Mouse (Mus musculus) retina, embryonic 14.5 days (tissue): ENCODE data around the gene Papln.

Experiments
- DNase-seq: peaks from one replicate; pipeline ENCODE4 v3.0.0-alpha.2; 2015; ENCODE audit warnings: low spot score

The Papln gene

GRCm38 (mm10) chr12:83763311-83764043 lies at the start of gene Papln:
TSS of gene Papln (plus strand) at chr12:83763634.
- no peak for DNase-seq

DNA sequence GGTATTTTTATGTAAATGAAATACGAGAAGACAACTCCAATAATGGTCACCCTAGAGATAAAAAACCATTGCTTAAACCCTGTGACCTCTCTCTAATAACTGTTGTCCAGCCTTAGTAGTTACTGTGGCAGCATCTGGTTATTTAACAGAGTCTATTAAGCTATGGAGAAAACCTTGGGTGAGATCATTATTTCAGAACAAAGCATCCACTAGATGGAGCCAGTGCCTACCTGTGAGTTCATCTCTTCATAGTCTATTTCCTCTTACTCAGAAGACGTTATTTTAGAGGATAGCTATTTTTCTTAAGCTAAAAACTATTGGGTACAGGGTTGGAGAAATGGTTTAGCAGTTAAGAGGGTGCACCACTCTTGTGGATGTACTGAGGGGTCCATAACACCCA lies 49.7 kb upstream of the Papln start:
- DNase-seq, result peak; percentile 82

DNA sequence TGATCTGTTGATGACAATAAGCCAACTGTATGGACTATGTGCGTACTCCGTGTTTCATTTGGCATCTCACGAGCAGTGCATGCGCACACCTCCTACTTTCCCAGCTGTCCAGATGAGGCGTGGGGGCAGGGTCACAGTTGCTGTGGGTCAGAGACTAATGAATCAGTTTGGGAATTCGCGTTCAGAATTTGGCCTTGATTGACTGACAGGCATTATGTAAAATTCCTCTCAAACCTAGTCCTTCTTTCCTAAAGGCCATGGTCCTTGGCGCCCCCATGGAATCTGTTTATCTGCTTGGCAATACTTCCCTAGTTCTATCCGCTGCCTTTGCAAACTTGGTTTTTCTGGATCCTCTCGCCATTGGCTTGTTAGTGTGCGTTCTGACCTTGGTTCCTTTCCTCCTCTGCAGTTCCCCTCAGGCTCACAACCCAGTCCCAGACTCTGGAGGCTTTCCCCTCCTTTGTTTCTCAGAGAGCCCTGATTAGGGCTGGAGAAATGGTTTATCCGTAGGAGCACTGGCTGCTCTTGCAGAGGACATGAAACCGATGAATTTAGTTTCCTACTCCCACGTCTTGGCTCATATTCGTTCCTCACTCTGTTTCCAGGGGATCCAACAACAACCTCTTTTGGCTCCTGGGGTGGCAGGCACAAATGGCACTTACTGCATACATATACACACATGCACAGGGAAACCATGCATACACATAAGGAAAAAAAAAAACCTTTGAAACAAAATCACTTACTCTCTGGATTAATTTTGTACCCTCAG lies 46.8 kb upstream of the Papln start:
- DNase-seq, result no peak

DNA sequence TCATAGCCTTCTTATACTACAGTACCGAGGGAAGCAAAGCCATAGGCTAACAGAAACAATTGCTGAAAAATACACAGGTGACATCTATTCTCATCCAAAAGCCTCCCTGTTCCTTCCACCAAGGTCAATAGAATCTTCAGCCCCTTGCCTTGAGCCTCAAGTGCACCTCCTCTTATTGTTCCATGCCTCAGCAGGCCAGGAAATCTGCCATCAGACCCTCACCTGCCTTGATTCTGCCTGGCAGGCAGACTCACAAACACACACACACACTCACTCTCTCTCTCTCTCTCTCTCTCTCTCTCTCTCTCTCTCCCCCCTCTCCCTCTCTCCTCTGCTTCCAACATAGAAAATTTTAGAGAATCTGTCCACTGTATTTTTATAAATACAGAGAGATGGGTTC lies 44.0 kb upstream of the Papln start:
- DNase-seq, result no peak

GRCm38 (mm10) chr12:83721281-83721680 lies 42.2 kb upstream of the Papln start:
- DNase-seq, result no peak

GRCm38 (mm10) chr12:83723037-83723436 lies 40.4 kb upstream of the Papln start:
- DNase-seq, result no peak

- DNase-seq, result no peak
Observed at GRCm38 (mm10) chr12:83726510-83727308, 36.7 kb upstream of the Papln start.

DNA sequence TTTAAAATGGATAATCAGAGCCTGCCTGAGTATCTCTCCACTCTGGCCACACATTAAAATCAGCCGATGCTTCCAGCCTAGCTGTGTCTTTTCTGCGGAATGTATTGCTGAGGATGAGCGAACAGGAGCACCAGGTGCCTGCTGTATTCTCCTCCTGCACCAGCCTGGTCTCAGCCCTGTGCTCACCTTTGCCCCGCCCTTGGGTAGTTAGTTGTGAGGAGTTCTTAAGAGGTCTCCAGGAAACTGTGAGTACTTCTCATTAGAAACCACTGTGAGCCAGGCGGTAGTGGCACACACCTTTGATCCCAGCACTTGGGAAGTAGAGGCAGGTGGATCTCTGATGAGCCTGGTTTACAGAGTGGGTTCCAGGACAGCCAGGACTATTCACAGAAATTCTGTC lies 31.2 kb upstream of the Papln start:
- DNase-seq, result no peak

GRCm38 (mm10) chr12:83734047-83734446 lies 29.4 kb upstream of the Papln start:
- DNase-seq, result no peak

- DNase-seq, result no peak
Observed at GRCm38 (mm10) chr12:83736236-83736635, 27.2 kb upstream of the Papln start.

- no peak for DNase-seq
Observed at GRCm38 (mm10) chr12:83738651-83739050, 24.8 kb upstream of the Papln start.

DNA sequence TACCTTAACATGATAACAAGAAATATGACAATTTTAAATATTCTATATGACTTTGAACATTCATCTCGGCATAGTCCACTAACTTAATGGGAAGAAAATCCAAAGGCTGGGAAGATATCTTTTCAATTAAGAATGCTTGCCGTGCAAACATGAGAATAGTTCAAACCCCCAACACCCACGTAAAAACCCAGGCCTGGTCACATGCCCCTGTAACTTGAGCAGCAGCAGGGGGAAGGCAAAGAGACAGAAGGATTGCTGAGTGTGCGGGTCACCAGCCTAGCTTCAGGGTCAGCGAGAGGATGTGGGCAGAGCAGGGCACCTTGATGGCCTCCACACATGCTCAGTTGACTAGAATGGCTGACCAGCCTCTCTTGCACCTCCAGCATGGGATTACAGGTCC lies 21.7 kb upstream of the Papln start:
- no peak for DNase-seq

DNA sequence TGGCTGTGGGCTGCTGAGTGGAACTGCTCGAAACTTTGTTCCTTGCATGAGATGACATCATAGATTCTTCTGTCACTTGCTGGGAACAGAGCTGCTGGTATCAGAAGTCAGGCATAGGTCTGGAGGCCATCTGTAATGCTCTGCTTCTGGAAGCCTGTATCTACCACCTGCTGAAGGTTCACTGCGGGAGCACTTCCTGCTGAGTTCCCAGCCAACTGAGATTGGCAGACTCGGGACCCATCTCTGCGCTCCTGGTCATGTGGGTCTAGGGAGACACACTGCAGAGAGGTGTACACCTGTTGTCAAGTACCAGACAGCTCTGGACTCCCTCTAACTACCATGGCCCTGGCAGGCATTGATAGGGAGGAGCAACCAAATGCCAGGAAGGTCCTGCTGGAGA lies 20.6 kb upstream of the Papln start:
- DNase-seq, result no peak

DNA sequence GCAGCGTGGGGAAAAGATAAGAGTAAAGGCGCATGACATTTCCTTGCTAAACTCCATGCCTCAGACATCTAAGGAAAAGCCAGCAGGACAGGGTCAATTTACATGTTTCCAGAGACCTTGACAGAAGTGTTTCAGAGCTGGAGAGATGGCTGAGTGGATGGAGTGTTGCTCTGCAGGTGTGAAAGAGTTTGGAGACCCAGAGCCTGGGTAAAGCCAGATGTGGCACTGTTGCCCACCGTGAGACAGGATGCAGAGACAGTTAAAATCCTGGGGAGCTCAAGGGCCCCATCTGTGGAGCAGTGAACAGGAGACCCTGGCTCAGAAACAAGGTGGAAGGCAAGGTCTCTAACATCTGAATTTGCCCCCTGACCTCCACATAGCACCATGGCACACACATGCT lies 19.7 kb upstream of the Papln start:
- no peak for DNase-seq

DNA sequence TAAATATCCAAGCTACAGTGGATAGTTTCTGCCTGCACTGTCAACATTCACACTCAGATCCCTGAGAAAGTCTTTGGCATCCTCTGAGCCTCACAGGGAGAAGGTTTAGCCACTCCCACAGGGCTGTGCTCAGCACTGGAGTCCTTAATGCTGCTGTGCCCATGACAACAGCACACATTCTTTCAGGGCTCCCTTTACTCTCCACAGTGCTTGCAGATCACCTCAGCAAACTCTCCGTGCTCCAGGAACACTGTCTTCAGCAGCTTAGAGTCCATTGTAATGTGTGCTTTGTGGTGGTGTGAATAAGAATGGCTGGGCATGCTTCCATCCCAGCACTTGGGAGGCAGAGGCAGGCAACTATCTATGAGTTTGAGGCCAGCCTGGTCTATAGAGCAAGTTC lies 14.2 kb upstream of the Papln start:
- DNase-seq, result no peak

GRCm38 (mm10) chr12:83752495-83752894 lies 10.9 kb upstream of the Papln start:
- DNase-seq, result no peak

DNA sequence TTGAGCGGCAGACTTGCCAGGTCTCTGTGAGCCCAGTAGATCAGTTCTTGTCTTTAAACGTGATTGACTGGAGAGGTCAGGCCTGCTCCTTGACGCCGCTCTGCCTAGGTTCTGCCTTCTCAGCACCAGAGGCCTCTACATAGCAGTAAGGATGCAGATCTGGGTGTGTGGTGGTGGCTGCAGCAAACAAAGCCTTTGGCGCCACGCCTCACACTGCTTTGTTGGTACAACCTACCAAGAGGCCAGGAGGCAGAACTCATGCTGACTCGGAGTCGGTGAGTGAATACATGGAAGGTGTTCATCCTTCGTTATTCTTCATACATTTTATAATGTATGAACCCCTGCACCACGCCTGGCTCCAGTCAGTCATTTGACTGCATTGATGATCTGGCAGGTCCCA lies 4.7 kb upstream of the Papln start:
- no peak for DNase-seq

- no peak for DNase-seq
Observed at GRCm38 (mm10) chr12:83760201-83760600, 3.2 kb upstream of the Papln start.

- DNase-seq, result no peak
Observed at GRCm38 (mm10) chr12:83762706-83763105, 728 bp upstream of the Papln start.

GRCm38 (mm10) chr12:83764044-83764365 lies 571 bp downstream of the Papln start:
- DNase-seq, result no peak

DNA sequence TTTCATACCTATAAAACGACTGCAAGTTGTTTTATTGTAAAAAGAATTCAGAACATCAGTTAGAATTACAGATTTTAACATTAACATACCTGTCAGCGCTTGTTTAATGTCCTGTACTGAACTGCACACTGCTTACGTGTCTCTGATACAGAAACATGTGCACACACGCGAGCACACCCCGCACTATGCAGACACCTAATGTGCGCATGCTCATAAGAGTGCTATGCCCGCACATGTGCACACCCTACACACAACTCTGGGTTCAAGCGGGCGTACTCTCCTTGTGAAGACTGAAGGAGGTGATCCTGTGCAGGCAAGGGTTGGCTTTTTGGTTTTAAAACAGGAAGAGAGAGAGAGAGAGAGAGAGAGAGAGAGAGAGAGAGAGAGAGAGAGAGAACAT lies 1.1 kb downstream of the Papln start:
- DNase-seq, result no peak

GRCm38 (mm10) chr12:83765965-83766603 lies 2.6 kb downstream of the Papln start:
- no peak for DNase-seq

DNA sequence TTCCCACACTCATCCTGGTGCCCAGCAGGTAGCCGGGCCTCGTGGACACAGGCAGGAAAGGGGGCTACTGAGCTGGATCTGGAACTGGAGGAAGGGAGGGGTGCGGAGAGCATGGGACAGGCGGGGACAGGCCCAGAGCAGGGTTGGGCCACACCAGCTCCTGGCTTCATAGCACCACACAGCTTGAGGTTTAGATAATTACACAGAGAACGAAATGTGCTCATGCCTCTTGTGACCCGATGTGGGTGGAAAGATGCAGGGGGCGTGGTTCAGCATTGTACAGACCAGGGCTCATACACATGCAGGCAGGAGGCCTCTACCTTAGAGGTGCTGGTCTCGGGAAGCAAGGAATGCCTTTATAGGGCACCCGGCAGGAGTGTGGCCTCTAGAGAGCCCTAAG lies 4.4 kb downstream of the Papln start:
- DNase-seq, result no peak
